Mouse (Mus musculus) neural tube, embryonic 11.5 days (tissue): ENCODE measurements around the gene Tmod3. TPM values are rescaled to one million over a fixed set of nuclear protein-coding genes. Genes with fewer than 3 reads are reported as not detected.

Experiments
- ATAC-seq: fragments of 200-750 bp; cut with Nextera tagmentation; 2 replicates; pipeline ENCODE4 v1.8.0; 2017; ENCODE audit warnings: moderate number of reproducible peaks, mild to moderate bottlenecking, moderate TSS enrichment, moderate library complexity; ENCODE audit not compliant: insufficient read depth, low FRiP score, low TSS enrichment
- DNase-seq: peaks from one replicate; pipeline ENCODE4 v3.0.0-alpha.2; 2015; ENCODE audit warnings: low spot score
- H3K27ac ChIP-seq: fragments of 300-500 bp; sonication (generic); 2 replicates; pipeline ENCODE4 v1.5.1; 2014; ENCODE audit warnings: low read depth, mild to moderate bottlenecking, low read length
- H3K27me3 ChIP-seq: fragments of 300-500 bp; sonication (generic); 2 replicates; pipeline ENCODE4 v1.6.1; 2014; ENCODE audit warnings: mild to moderate bottlenecking, low read length, mixed read lengths; ENCODE audit not compliant: control insufficient read depth, insufficient read depth
- H3K36me3 ChIP-seq: fragments of 300-500 bp; sonication (generic); 2 replicates; pipeline ENCODE4 v1.6.1; 2014; ENCODE audit warnings: mild to moderate bottlenecking, low read length, moderate library complexity, mixed read lengths; ENCODE audit not compliant: control insufficient read depth, insufficient read depth
- H3K4me1 ChIP-seq: fragments of 300-500 bp; sonication (generic); 2 replicates; pipeline ENCODE4 v1.6.1; 2014; ENCODE audit warnings: low read length, mixed read lengths; ENCODE audit not compliant: control insufficient read depth, insufficient read depth
- H3K4me2 ChIP-seq: fragments of 300-500 bp; sonication (generic); 2 replicates; pipeline ENCODE4 v1.6.1; 2014; ENCODE audit warnings: low read depth, mild to moderate bottlenecking, moderate library complexity
- H3K4me3 ChIP-seq: fragments of 300-500 bp; sonication (generic); 2 replicates; pipeline ENCODE4 v1.5.1; 2014; ENCODE audit warnings: low read depth, low read length
- H3K9ac ChIP-seq: fragments of 300-500 bp; sonication (generic); 2 replicates; pipeline ENCODE4 v1.6.1; 2014; ENCODE audit warnings: mild to moderate bottlenecking, low read length
- H3K9me3 ChIP-seq: fragments of 300-500 bp; sonication (generic); 2 replicates; pipeline ENCODE4 v1.6.1; 2016; ENCODE audit warnings: low read length; ENCODE audit not compliant: control insufficient read depth
- WGBS: fragments of 180-500 bp; shearing (Covaris S2); extraction: QIAGEN DNeasy Blood & Tissue Kit; methylation state at CpG from one replicate; pipeline ENCODE4 v1.1.7; 2014; 5-methylcytosine and 5-hydroxymethylcytosine counted together
- polyA plus RNA-seq: library from polyadenylated mRNA; unstranded; fragments of >200 nt; fragmentation: Nextera tagmentation; extraction: Ambion mirVana; gene quantifications from 2 replicates; pipeline ENCODE4 v1.2.1, GENCODE M21; 2014

Tmod3 gene
- polyA plus RNA-seq, 1 experiment from 2014 or later: 117 TPM

GRCm38 (mm10) chr9:75466641-75467040, 92.8 kb downstream of the Tmod3 start:
- no peak overlapping the region for H3K4me2 ChIP-seq
- H3K27ac ChIP-seq: no peak overlapping the region
- no peaks in the 10 kb centered on the region for H3K9me3 ChIP-seq
- H3K36me3 ChIP-seq: peaks cover 8% of the 10 kb centered on the region
- no peaks in the 10 kb centered on the region for H3K27me3 ChIP-seq
- 93% methylated on average over 4 of the region's 4 CpGs for WGBS
- no peak overlapping the region for H3K4me3 ChIP-seq
- DNase-seq (no peak), ATAC-seq (no peak)
- H3K4me1 ChIP-seq: no peaks in the 10 kb centered on the region
- no peak overlapping the region for H3K9ac ChIP-seq

- Histone ChIP-seq H3K4me1 (no peaks in the 10 kb centered on the region), H3K27ac (no peak overlapping the region), H3K4me3 (no peak overlapping the region), H3K4me2 (no peak overlapping the region), H3K9me3 (no peaks in the 10 kb centered on the region), H3K9ac (no peak overlapping the region), H3K27me3 (no peaks in the 10 kb centered on the region), H3K36me3 (peaks cover 13% of the 10 kb centered on the region)
- no peak for DNase-seq
- WGBS: 97% methylated on average over 9 of the region's 9 CpGs
- no peak for ATAC-seq
Measured at GRCm38 (mm10) chr9:75465856-75466255, 93.6 kb downstream of the Tmod3 start.

GRCm38 (mm10) chr9:75463050-75463660, 96.3 kb downstream of the Tmod3 start:
- Histone ChIP-seq H3K4me2 (no peak overlapping the region), H3K27ac (no peak overlapping the region), H3K36me3 (peaks cover 26% of the 10 kb centered on the region), H3K4me1 (no peaks in the 10 kb centered on the region), H3K4me3 (no peak overlapping the region), H3K9me3 (no peaks in the 10 kb centered on the region), H3K27me3 (no peaks in the 10 kb centered on the region), H3K9ac (no peak overlapping the region)
- no peak for DNase-seq
- no peak for ATAC-seq
- WGBS: 83% methylated on average over 8 of the region's 8 CpGs

- no peak for ATAC-seq
- no peak overlapping the region for H3K4me2 ChIP-seq
- H3K27ac ChIP-seq: no peak overlapping the region
- no peak for DNase-seq
- no peak overlapping the region for H3K9ac ChIP-seq
- no peak overlapping the region for H3K4me3 ChIP-seq
- H3K27me3 ChIP-seq: no peaks in the 10 kb centered on the region
- peaks cover 47% of the 10 kb centered on the region for H3K36me3 ChIP-seq
- H3K4me1 ChIP-seq: no peaks in the 10 kb centered on the region
- H3K9me3 ChIP-seq: no peaks in the 10 kb centered on the region
- WGBS: 84% methylated on average over 10 of the region's 10 CpGs
Measured at GRCm38 (mm10) chr9:75455684-75456083, 103.8 kb downstream of the Tmod3 start.

GRCm38 (mm10) chr9:75453994-75454393, 105.5 kb downstream of the Tmod3 start:
- H3K27ac ChIP-seq: no peak overlapping the region
- DNase-seq (no peak), ATAC-seq (no peak)
- H3K4me1 ChIP-seq: no peaks in the 10 kb centered on the region
- no peak overlapping the region for H3K9ac ChIP-seq
- WGBS: 94% methylated on average over 2 of the region's 2 CpGs
- no peak overlapping the region for H3K4me2 ChIP-seq
- H3K36me3 ChIP-seq: peaks cover 44% of the 10 kb centered on the region
- no peaks in the 10 kb centered on the region for H3K27me3 ChIP-seq
- H3K4me3 ChIP-seq: no peak overlapping the region
- no peaks in the 10 kb centered on the region for H3K9me3 ChIP-seq

GRCm38 (mm10) chr9:75448021-75448420, 111.4 kb downstream of the Tmod3 start:
- DNase-seq (no peak), ATAC-seq (no peak)
- peaks cover 21% of the 10 kb centered on the region for H3K36me3 ChIP-seq
- H3K27me3 ChIP-seq: no peaks in the 10 kb centered on the region
- no peak overlapping the region for H3K9ac ChIP-seq
- no peaks in the 10 kb centered on the region for H3K4me1 ChIP-seq
- H3K4me2 ChIP-seq: no peak overlapping the region
- no peak overlapping the region for H3K4me3 ChIP-seq
- H3K27ac ChIP-seq: no peak overlapping the region
- H3K9me3 ChIP-seq: no peaks in the 10 kb centered on the region
- 96% methylated on average over 3 of the region's 3 CpGs for WGBS

Other genes with a start within 250 kb of the Tmod3 start
- not detected in 2 replicates for gene Bcl2l10, start 211.9 kb downstream of the Tmod3 start, polyA plus RNA-seq
- 204 and 213 TPM in 2 replicates for gene Mapk6, start 149.7 kb downstream of the Tmod3 start, polyA plus RNA-seq
- 47.0 and 50.9 TPM in 2 replicates for gene Leo1, start 118.1 kb downstream of the Tmod3 start, polyA plus RNA-seq
- gene Tmod2, start 51.7 kb upstream of the Tmod3 start, polyA plus RNA-seq: 54.5 and 58.8 TPM in 2 replicates
- gene Lysmd2, start 66.1 kb upstream of the Tmod3 start, polyA plus RNA-seq: 15.9 and 16.6 TPM in 2 replicates
- 60.4 and 62.4 TPM in 2 replicates for gene Scg3, start 124.4 kb upstream of the Tmod3 start, polyA plus RNA-seq
- 6.5 and 8.7 TPM in 2 replicates for gene Bmp5, start 215.7 kb upstream of the Tmod3 start, polyA plus RNA-seq